Mouse (Mus musculus) forebrain, embryonic 12.5 days (tissue): ENCODE measurements around the gene Clec18a. TPM values are rescaled to one million over a fixed set of nuclear protein-coding genes. Genes with fewer than 3 reads are reported as not detected.
"Not testable (repeated sequence)": the region's sequence is repeated elsewhere in the genome, so short reads cannot be mapped to it uniquely, and the experiment has no call there.

Experiments
- ATAC-seq: fragments of 200-750 bp; cut with Nextera tagmentation; 2 replicates; pipeline ENCODE4 v1.8.0; 2017; ENCODE audit warnings: moderate TSS enrichment; ENCODE audit not compliant: low FRiP score
- H3K27ac ChIP-seq: fragments of 300-500 bp; sonication (generic); 2 replicates; pipeline ENCODE4 v1.5.1; 2016; ENCODE audit warnings: mild to moderate bottlenecking
- H3K27me3 ChIP-seq: fragments of 300-500 bp; sonication (generic); 2 replicates; pipeline ENCODE4 v1.6.1; 2016; ENCODE audit warnings: mild to moderate bottlenecking
- H3K36me3 ChIP-seq: fragments of 300-500 bp; sonication (generic); replicated peaks from 2 replicates; pipeline ENCODE4 v1.6.1; 2016; ENCODE audit warnings: mild to moderate bottlenecking
- H3K4me1 ChIP-seq: fragments of 300-500 bp; sonication (generic); 2 replicates; pipeline ENCODE4 v1.6.1; 2016
- H3K4me2 ChIP-seq: fragments of 300-500 bp; sonication (generic); 2 replicates; pipeline ENCODE4 v1.6.1; 2016; ENCODE audit warnings: mild to moderate bottlenecking, moderate library complexity
- H3K4me3 ChIP-seq: fragments of 300-500 bp; sonication (generic); replicated peaks from 2 replicates; pipeline ENCODE4 v1.5.1; 2016; ENCODE audit warnings: mild to moderate bottlenecking
- H3K9ac ChIP-seq: fragments of 300-500 bp; sonication (generic); 2 replicates; pipeline ENCODE4 v1.6.1; 2016; ENCODE audit warnings: mild to moderate bottlenecking
- H3K9me3 ChIP-seq: fragments of 300-500 bp; sonication (generic); 2 replicates; pipeline ENCODE4 v1.6.1; 2016
- WGBS: fragments of 180-500 bp; shearing (Covaris S2); methylation state at CpG from one replicate; pipeline ENCODE4 v1.1.7; 2016; 5-methylcytosine and 5-hydroxymethylcytosine counted together
- microRNA-seq: library from miRNA; unstranded; fragments of <30 nt; microRNA quantifications from one replicate; pipeline ENCODE4, GENCODE M21; 2017
- polyA plus RNA-seq: library from polyadenylated mRNA; unstranded; fragments of >200 nt; fragmentation: Nextera tagmentation; extraction: Ambion mirVana; gene quantifications from 2 replicates; pipeline ENCODE4 v1.2.1, GENCODE M21; 2016

Clec18a gene
- polyA plus RNA-seq, 1 experiment from 2014 or later: 0.43 TPM

- no peak overlapping the region for H3K9ac ChIP-seq
- peaks cover 12% of the 10 kb centered on the region for H3K4me1 ChIP-seq
- no peak overlapping the region for H3K4me3 ChIP-seq
- no peaks in the 10 kb centered on the region for H3K36me3 ChIP-seq
- WGBS: 60% methylated on average over 4 of the region's 4 CpGs
- peaks cover 7% of the 10 kb centered on the region for H3K27me3 ChIP-seq
- no peak overlapping the region for H3K4me2 ChIP-seq
- no peak overlapping the region for H3K27ac ChIP-seq
- no peaks in the 10 kb centered on the region for H3K9me3 ChIP-seq
- no peak for ATAC-seq
Measured at GRCm38 (mm10) chr8:111029589-111029988, 62.6 kb downstream of the Clec18a start.

DNA sequence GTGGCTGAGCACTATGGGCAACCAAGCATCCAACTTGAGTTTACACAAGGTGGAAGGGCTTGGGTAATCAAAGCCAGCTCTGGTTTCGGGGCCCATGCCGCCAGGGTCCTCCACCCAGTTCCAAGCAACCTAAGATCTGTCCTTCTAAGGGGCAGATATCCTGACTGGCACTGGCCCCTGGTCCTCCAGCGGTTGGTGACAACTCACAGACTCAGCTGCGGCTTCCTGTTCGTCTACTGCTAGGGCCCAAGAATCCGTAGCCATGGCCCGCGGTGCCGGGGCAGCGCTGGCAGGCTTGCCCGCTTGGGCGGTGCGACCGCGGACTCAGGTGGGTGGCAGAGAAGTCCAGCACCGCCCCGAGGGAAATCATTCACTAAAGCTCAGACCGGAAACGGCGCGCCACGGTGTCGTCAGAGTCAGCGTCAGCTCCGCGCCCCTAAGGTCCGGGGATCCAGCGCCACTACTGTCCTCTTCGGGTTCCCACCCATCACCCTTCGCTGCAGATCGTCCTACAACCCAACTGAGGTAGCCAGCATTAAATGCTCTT, 64.8 kb downstream of the Clec18a start:
- Histone ChIP-seq H3K27me3 (peaks cover 7% of the 10 kb centered on the region), H3K4me3 (peak overlapping the region; percentile 60), H3K27ac (no peak overlapping the region), H3K9ac (peak overlapping the region; percentile 69), H3K4me1 (peaks cover 7% of the 10 kb centered on the region; the same call in 1 of the 2 replicates), H3K9me3 (no peaks in the 10 kb centered on the region), H3K4me2 (peak overlapping the region; percentile 88), H3K36me3 (no peaks in the 10 kb centered on the region)
- under 1% methylated on average over 31 of the region's 31 CpGs for WGBS
- peak; percentile 86 for ATAC-seq

DNA sequence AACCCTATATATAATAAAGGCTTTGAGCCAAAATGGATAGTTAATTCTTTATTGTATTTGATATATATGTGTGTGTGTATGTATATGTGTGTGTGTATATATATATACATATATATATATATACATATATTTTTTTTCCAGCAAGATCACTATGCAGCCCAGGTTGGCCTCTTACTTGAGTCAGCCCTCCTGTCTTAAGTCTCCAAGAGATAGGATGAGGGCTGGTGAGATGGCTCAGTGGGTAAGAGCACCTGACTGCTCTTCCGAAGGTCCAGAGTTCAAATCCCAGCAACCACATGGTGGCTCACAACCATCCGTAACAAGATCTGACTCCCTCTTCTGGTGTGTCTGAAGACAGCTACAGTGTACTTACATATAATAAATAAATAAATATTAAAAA, 65.6 kb downstream of the Clec18a start:
- not testable (repeated sequence) for H3K4me2 ChIP-seq, H3K4me1 ChIP-seq, H3K4me3 ChIP-seq, H3K9ac ChIP-seq, H3K36me3 ChIP-seq, H3K9me3 ChIP-seq, H3K27ac ChIP-seq, ATAC-seq, H3K27me3 ChIP-seq
- 100% methylated on average over 2 of the region's 2 CpGs for WGBS

DNA sequence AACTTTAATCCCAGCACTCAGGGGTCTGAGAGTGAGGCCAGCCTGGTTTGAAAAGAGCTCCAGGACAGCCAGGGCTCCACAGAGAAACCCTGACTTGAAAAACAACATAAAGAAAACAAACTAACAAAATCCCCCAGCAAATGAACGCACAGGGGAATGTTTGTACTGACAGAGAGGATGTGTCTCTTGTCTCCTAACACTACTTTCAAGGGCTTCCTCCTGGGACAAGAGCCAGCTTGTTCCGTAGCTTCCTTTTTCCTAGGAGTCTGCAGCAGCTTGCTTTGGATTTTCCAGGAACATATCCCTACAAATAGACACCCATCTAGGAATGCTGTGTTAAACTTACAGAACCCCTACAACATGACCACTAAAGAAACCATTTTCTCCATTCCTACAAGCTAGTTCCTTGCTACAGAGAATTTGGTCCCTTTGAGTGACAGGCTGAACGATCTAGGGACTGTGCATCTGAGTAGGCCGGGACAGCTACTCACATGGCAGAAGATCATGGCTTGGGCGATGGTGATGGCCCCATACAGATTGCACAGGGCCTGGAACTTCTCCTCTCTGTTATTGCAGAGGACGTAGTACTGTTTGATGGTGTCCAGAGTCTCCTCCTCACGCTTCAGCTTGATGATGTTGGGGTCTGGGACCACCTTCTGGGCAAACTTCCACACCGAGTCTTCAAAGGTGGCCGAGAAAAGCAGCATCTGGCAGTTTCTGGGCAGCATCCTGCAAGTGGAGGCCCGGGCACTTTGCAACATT, 81.8 kb downstream of the Clec18a start:
- not testable (repeated sequence) for ATAC-seq, H3K4me3 ChIP-seq, H3K27me3 ChIP-seq, H3K27ac ChIP-seq, H3K4me2 ChIP-seq, H3K9ac ChIP-seq, H3K4me1 ChIP-seq, H3K9me3 ChIP-seq
- peaks cover 46% of the 10 kb centered on the region for H3K36me3 ChIP-seq
- WGBS: 97% methylated on average over 9 of the region's 10 CpGs

Small RNA genes within 50 kb of the gene (microRNA-seq; reads per million reads assigned to microRNA genes)
- gene Gm24103: not detected
- not detected for gene Mir3473d

Other genes with a start within 250 kb of the Clec18a start
- 64.5 and 73.6 TPM in 2 replicates for gene Cog4, start 245.8 kb downstream of the Clec18a start, polyA plus RNA-seq
- 187 and 189 TPM in 2 replicates for gene Sf3b3, start 245.6 kb downstream of the Clec18a start, polyA plus RNA-seq
- 13.2 and 14.4 TPM in 2 replicates for gene Fuk, start 189.9 kb downstream of the Clec18a start, polyA plus RNA-seq
- gene St3gal2, start 172.5 kb downstream of the Clec18a start, polyA plus RNA-seq: 26.2 and 27.2 TPM in 2 replicates
- 18.8 and 20.7 TPM in 2 replicates for gene Ddx19a, start 94.6 kb downstream of the Clec18a start, polyA plus RNA-seq
- 10.5 and 12.0 TPM in 2 replicates for gene Ddx19b, start 60.7 kb downstream of the Clec18a start, polyA plus RNA-seq
- 84.6 and 86.4 TPM in 2 replicates for gene Aars, start 59.3 kb downstream of the Clec18a start, polyA plus RNA-seq
- gene Exosc6, start 36.1 kb downstream of the Clec18a start, polyA plus RNA-seq: 1.5 TPM in 1 of 2 replicates, not detected in the other
- 14.4 TPM in 2 replicates for gene Pdpr, start 2.2 kb upstream of the Clec18a start, polyA plus RNA-seq
- gene Glg1, start 166.8 kb upstream of the Clec18a start, polyA plus RNA-seq: 83.6 and 89.6 TPM in 2 replicates
- gene Rfwd3, start 207.8 kb upstream of the Clec18a start, polyA plus RNA-seq: 76.5 and 78.3 TPM in 2 replicates
- 0.45 TPM in 1 of 2 replicates, not detected in the other for gene Mlkl, start 245.8 kb upstream of the Clec18a start, polyA plus RNA-seq